Mouse (Mus musculus) adrenal gland (tissue): ENCODE data around the gene Ccdc43.
"Not testable (repeated sequence)": the region's sequence is repeated elsewhere in the genome, so short reads cannot be mapped to it uniquely, and the experiment has no call there.

Experiments used
- intact Hi-C: fragments of 180-260 bp; cut with DNase I; formaldehyde crosslinking; loops from one replicate; pipeline ENCODE4 v1.15.1; 2025
- long read RNA-seq, 2 experiments: library from polyadenylated mRNA; unstranded; transcript quantifications; one replicate each; pipeline ENCODE4 v2.0.0; 2020; ENCODE audit warnings: borderline replicate concordance in 1 of 2; ENCODE audit not compliant: insufficient replicate concordance in 1 of 2

Ccdc43 gene
- long read RNA-seq, experiment 1, transcript Ccdc43-201 (5 exons, 2,366 nt) = major isoform, 26 of 38 reads
- long read RNA-seq, experiment 1, partial matches to known transcripts = 0 of 38 reads
- long read RNA-seq, experiment 1, other reads (novel, unspliced or antisense) = 4 of 38 reads
- long read RNA-seq, experiment 2, transcript Ccdc43-201 (5 exons, 2,366 nt) = major isoform, 21 of 30 reads
- long read RNA-seq, experiment 2, partial matches to known transcripts = 0 of 30 reads
- long read RNA-seq, experiment 2, other reads (novel, unspliced or antisense) = 5 of 30 reads

- intact Hi-C loops = no loop called here
Measured at GRCm38 (mm10) chr11:102697338-102698017, at the start of gene Ccdc43. Gene Ccdc43 (minus strand): TSS chr11:102697782.

- intact Hi-C loops = no loop called here
Measured at GRCm38 (mm10) chr11:102744746-102745145, 47.2 kb upstream of the Ccdc43 start.

GRCm38 (mm10) chr11:102742843-102743242 lies 45.3 kb upstream of the Ccdc43 start:
- intact Hi-C loops = no loop called here

- intact Hi-C loops = no loop called here
Measured at GRCm38 (mm10) chr11:102742066-102742465, 44.5 kb upstream of the Ccdc43 start.

- intact Hi-C loops = no loop called here
Measured at GRCm38 (mm10) chr11:102741129-102741950, 43.8 kb upstream of the Ccdc43 start.

- intact Hi-C loops = no loop called here
Measured at GRCm38 (mm10) chr11:102740634-102741033, 43.1 kb upstream of the Ccdc43 start.

- intact Hi-C loops = loop anchor here (5.0 kb wide), 1 partner anchor 33 kb away; no protein-coding TSS in a partner anchor
Measured at GRCm38 (mm10) chr11:102739278-102739966, 41.8 kb upstream of the Ccdc43 start.

GRCm38 (mm10) chr11:102738046-102738445 lies 40.5 kb upstream of the Ccdc43 start:
- intact Hi-C loops = loop anchor here (5.0 kb wide), 1 partner anchor 34 kb away; no protein-coding TSS in a partner anchor

- intact Hi-C loops = loop anchor here (5.0 kb wide), 1 partner anchor 37 kb away; no protein-coding TSS in a partner anchor
Measured at GRCm38 (mm10) chr11:102734961-102735360, 37.4 kb upstream of the Ccdc43 start.

- intact Hi-C loops = no loop called here
Measured at GRCm38 (mm10) chr11:102733146-102733545, 35.6 kb upstream of the Ccdc43 start.

GRCm38 (mm10) chr11:102731366-102731765 lies 33.8 kb upstream of the Ccdc43 start:
- intact Hi-C loops = no loop called here

GRCm38 (mm10) chr11:102729835-102730234 lies 32.3 kb upstream of the Ccdc43 start:
- intact Hi-C loops = no loop called here

- intact Hi-C loops = no loop called here
Measured at GRCm38 (mm10) chr11:102728614-102729013, 31.0 kb upstream of the Ccdc43 start.

- intact Hi-C loops = no loop called here
Measured at GRCm38 (mm10) chr11:102725574-102725973, 28.0 kb upstream of the Ccdc43 start.

GRCm38 (mm10) chr11:102716135-102716534 lies 18.6 kb upstream of the Ccdc43 start:
- intact Hi-C loops = no loop called here

- intact Hi-C loops = not testable (repeated sequence)
Measured at GRCm38 (mm10) chr11:102714578-102714977, 17.0 kb upstream of the Ccdc43 start.

GRCm38 (mm10) chr11:102712411-102712810 lies 14.8 kb upstream of the Ccdc43 start:
- intact Hi-C loops = no loop called here

GRCm38 (mm10) chr11:102702206-102702605 lies 4.6 kb upstream of the Ccdc43 start:
- intact Hi-C loops = not testable (repeated sequence)

- intact Hi-C loops = no loop called here
Measured at GRCm38 (mm10) chr11:102698018-102698476, 465 bp upstream of the Ccdc43 start.

- intact Hi-C loops = no loop called here
Measured at GRCm38 (mm10) chr11:102695289-102695688, 2.3 kb downstream of the Ccdc43 start.

- intact Hi-C loops = no loop called here
Measured at GRCm38 (mm10) chr11:102690162-102690561, 7.4 kb downstream of the Ccdc43 start.
